Mouse (Mus musculus) lung, postnatal 0 days (tissue): ENCODE data around the gene Cyyr1.

ENCODE experiments used
- CTCF ChIP-seq: IDR thresholded peaks from 2 replicates; pipeline ENCODE4 v1.5.1; 2016; ENCODE audit warnings: antibody characterized with exemption, mild to moderate bottlenecking
- EP300 ChIP-seq: IDR thresholded peaks from 2 replicates; pipeline ENCODE4 v1.6.1; 2016; ENCODE audit warnings: antibody characterized with exemption, mild to moderate bottlenecking, control low read depth

DNA sequence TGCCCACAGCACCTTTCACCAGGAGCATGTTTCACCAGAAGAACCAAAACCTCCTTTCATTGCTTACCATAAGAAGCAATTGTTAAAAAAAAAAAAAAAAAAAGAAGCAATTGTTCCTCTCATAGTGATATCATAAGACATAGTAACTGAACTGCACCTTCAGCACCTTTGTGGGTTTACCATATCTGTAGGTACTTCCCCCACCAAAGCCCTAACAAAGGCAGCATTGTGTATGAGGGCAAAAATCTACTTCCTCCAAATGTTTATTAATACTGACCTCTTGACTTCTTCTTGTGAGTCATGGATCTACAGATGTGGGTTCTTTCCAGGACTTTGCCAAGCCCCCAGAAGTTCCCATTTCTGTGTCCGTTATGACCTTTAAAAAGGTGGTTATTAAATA, 98.2 kb downstream of the Cyyr1 start:
- TF ChIP-seq CTCF (no peak), EP300 (no peak)
